Mouse (Mus musculus): ENCODE results near the gene Gm20388. TPM values are rescaled to one million over a fixed set of nuclear protein-coding genes. Genes with fewer than 3 reads are reported as not detected.

Gm20388 gene
- polyA plus RNA-seq, 1 experiment from 2014 or later = not detected

DNA sequence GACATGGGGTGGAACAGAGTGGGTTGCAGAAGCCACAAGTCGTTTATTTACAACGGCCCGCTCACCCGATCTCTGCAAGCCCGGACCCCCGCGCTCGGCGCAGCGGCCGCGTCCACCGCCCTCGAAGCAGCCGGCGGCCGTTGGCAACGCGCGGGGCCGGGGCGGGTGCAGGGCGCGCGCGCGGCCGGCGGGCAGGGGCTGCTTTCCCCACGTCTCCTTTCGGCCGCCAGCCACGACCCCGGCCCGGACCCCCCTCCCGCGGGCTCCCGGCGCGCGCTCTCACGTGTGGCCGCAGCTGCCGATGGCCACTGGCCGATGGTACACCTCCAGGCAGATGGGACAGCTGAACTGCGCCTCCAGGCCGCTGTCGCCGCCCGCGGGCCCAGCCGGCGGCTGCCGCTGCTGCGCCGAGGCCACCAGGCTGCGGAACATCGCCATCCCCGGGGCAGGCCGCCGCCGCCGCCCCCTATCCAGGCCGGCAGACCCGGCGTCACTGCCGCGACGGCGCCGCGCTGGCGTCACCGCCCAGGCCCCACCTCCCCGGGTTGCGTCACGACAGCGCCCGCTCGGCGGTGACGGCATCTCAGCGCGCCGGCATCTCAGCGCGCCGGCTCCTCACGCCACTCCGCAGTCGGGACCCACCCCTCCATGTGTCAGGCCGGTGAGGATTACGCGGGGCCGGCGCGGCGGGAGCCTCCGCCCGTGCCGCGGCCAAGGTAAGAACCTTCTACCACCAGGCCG is 2565.1 kb downstream of the Gm20388 start, which contains the start of the genes Rnf166 and Ctu2:
Gene Rnf166, minus strand, starts transcription at position 485 of the 741 bp plus-strand sequence.
Gene Ctu2, plus strand, starts transcription at position 564 of the 741 bp plus-strand sequence.
- peak; percentile 90 for ATAC-seq (ENCODE audit: insufficient number of reproducible peaks, insufficient read depth, low FRiP score, low read depth)
- Histone ChIP-seq H3K27ac (replicated peaks in 1 of 2; ENCODE audit: control insufficient read depth in 1 of 2, insufficient read depth in 1 of 2, low read depth in 2 of 2, low read length in 2 of 2) (peak within 1 kb of the TSS; percentile 28 to 91), H3K4me1 (ENCODE audit: control insufficient read depth in 2 of 2, insufficient read depth in 2 of 2, low read length in 2 of 2) (peaks cover 2 to 21% of the 10 kb centered on the region in 2 experiments; a peak in 3 of 4 replicates), H3K9me3 (ENCODE audit: control insufficient read depth, low read length) (no peaks in the 10 kb centered on the region), H3K9ac (ENCODE audit: low read length) (peak within 1 kb of the TSS; percentile 97), H3K4me2 (ENCODE audit: low read length) (peak within 1 kb of the TSS; percentile 87), H3K27me3 (ENCODE audit: control insufficient read depth, insufficient read depth, low read length) (no peaks in the 10 kb centered on the region), H3K36me3 (ENCODE audit: control insufficient read depth, insufficient read depth, low read length) (peaks cover 60% of the 10 kb centered on the region), H3K4me3 (ENCODE audit: control insufficient read depth in 1 of 2, insufficient read depth in 1 of 2, low read depth in 1 of 2, low read length in 2 of 2) (peak within 1 kb of the TSS; percentile 94 to 99)
- 1% methylated on average over 93 of the region's 103 CpGs for WGBS

GRCm38 (mm10) chr8:122482448-122482847 is 2571.8 kb downstream of the Gm20388 start:
- Histone ChIP-seq H3K4me2 (ENCODE audit: low read length) (no peak overlapping the region), H3K27me3 (ENCODE audit: control insufficient read depth, insufficient read depth, low read length) (no peaks in the 10 kb centered on the region), H3K36me3 (ENCODE audit: control insufficient read depth, insufficient read depth, low read length) (peaks cover 96% of the 10 kb centered on the region), H3K9ac (ENCODE audit: low read length) (no peak overlapping the region), H3K4me3 (ENCODE audit: control insufficient read depth in 1 of 2, insufficient read depth in 1 of 2, low read depth in 1 of 2, low read length in 2 of 2) (no peak overlapping the region), H3K27ac (replicated peaks in 1 of 2; ENCODE audit: control insufficient read depth in 1 of 2, insufficient read depth in 1 of 2, low read depth in 2 of 2, low read length in 2 of 2) (no peak overlapping the region), H3K9me3 (ENCODE audit: control insufficient read depth, low read length) (no peaks in the 10 kb centered on the region), H3K4me1 (ENCODE audit: control insufficient read depth in 2 of 2, insufficient read depth in 2 of 2, low read length in 2 of 2) (no peaks in the 10 kb centered on the region)
- no peak for ATAC-seq (ENCODE audit: insufficient number of reproducible peaks, insufficient read depth, low FRiP score, low read depth)
- WGBS = 95% methylated on average over 8 of the region's 8 CpGs

DNA sequence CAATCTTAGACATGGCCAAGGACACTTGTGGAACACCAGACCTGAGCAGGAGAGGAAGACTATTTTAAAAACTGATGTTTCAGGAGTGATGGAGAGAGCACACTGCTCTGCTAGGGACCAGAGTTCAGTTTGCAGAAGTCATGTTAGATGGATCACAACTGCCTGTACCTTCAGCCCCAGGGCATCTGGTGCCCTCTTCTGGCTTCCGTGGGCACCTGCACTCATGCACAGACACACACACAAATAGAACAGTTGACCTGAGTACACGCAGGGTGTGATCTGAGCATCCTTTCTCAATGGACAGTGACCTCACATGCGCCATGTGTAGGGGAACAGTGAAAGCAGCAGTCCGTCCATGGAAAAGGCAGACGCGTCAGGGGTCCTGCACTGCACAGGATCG is 2573.2 kb downstream of the Gm20388 start:
- no peak overlapping the region for H3K9ac ChIP-seq (ENCODE audit: low read length)
- WGBS = 94% methylated on average over 7 of the region's 7 CpGs
- no peaks in the 10 kb centered on the region for H3K9me3 ChIP-seq (ENCODE audit: control insufficient read depth, low read length)
- peaks cover 96% of the 10 kb centered on the region for H3K36me3 ChIP-seq (ENCODE audit: control insufficient read depth, insufficient read depth, low read length)
- H3K27me3 ChIP-seq (ENCODE audit: control insufficient read depth, insufficient read depth, low read length) = no peaks in the 10 kb centered on the region
- no peak for ATAC-seq (ENCODE audit: insufficient number of reproducible peaks, insufficient read depth, low FRiP score, low read depth)
- no peak overlapping the region for H3K27ac ChIP-seq (replicated peaks in 1 of 2; ENCODE audit: control insufficient read depth in 1 of 2, insufficient read depth in 1 of 2, low read depth in 2 of 2, low read length in 2 of 2)
- H3K4me3 ChIP-seq (ENCODE audit: control insufficient read depth in 1 of 2, insufficient read depth in 1 of 2, low read depth in 1 of 2, low read length in 2 of 2) = no peak overlapping the region
- no peaks in the 10 kb centered on the region for H3K4me1 ChIP-seq (ENCODE audit: control insufficient read depth in 2 of 2, insufficient read depth in 2 of 2, low read length in 2 of 2)
- H3K4me2 ChIP-seq (ENCODE audit: low read length) = no peak overlapping the region

GRCm38 (mm10) chr8:122484831-122485230 is 2574.2 kb downstream of the Gm20388 start:
- WGBS = 87% methylated on average over 12 of the region's 12 CpGs
- no peaks in the 10 kb centered on the region for H3K27me3 ChIP-seq (ENCODE audit: control insufficient read depth, insufficient read depth, low read length)
- H3K4me3 ChIP-seq (ENCODE audit: control insufficient read depth in 1 of 2, insufficient read depth in 1 of 2, low read depth in 1 of 2, low read length in 2 of 2) = no peak overlapping the region
- no peak overlapping the region for H3K9ac ChIP-seq (ENCODE audit: low read length)
- H3K4me1 ChIP-seq (ENCODE audit: control insufficient read depth in 2 of 2, insufficient read depth in 2 of 2, low read length in 2 of 2) = no peaks in the 10 kb centered on the region
- H3K36me3 ChIP-seq (ENCODE audit: control insufficient read depth, insufficient read depth, low read length) = peaks cover 96% of the 10 kb centered on the region
- no peak for ATAC-seq (ENCODE audit: insufficient number of reproducible peaks, insufficient read depth, low FRiP score, low read depth)
- no peak overlapping the region for H3K4me2 ChIP-seq (ENCODE audit: low read length)
- no peaks in the 10 kb centered on the region for H3K9me3 ChIP-seq (ENCODE audit: control insufficient read depth, low read length)
- H3K27ac ChIP-seq (replicated peaks in 1 of 2; ENCODE audit: control insufficient read depth in 1 of 2, insufficient read depth in 1 of 2, low read depth in 2 of 2, low read length in 2 of 2) = no peak overlapping the region

DNA sequence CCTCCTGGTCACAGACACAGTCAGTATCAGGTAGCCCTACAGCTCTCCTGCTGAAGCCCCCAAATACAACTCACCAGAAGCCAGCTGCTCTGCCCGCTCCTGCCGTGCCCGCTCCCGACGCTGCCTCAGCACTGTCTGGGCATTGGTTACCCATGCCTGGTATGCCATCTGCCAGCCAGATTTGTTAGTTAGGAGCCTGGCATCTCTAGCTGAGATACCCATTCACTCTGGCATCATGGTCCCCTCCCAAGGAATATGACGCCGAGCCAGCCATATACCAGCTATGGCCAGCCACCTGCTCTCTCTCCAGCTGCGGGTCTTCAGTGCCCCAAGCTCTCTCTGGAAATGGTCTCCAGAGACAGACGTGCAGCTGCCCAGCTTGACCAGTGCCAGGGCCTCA is 2577.7 kb downstream of the Gm20388 start:
- Histone ChIP-seq H3K4me3 (ENCODE audit: control insufficient read depth in 1 of 2, insufficient read depth in 1 of 2, low read depth in 1 of 2, low read length in 2 of 2) (no peak overlapping the region), H3K27ac (replicated peaks in 1 of 2; ENCODE audit: control insufficient read depth in 1 of 2, insufficient read depth in 1 of 2, low read depth in 2 of 2, low read length in 2 of 2) (no peak overlapping the region), H3K9ac (ENCODE audit: low read length) (no peak overlapping the region), H3K9me3 (ENCODE audit: control insufficient read depth, low read length) (no peaks in the 10 kb centered on the region), H3K27me3 (ENCODE audit: control insufficient read depth, insufficient read depth, low read length) (no peaks in the 10 kb centered on the region), H3K4me2 (ENCODE audit: low read length) (no peak overlapping the region), H3K4me1 (ENCODE audit: control insufficient read depth in 2 of 2, insufficient read depth in 2 of 2, low read length in 2 of 2) (no peaks in the 10 kb centered on the region), H3K36me3 (ENCODE audit: control insufficient read depth, insufficient read depth, low read length) (peaks cover 97% of the 10 kb centered on the region)
- WGBS = 96% methylated on average over 9 of the region's 9 CpGs
- ATAC-seq (ENCODE audit: insufficient number of reproducible peaks, insufficient read depth, low FRiP score, low read depth) = no peak

- WGBS = 81% methylated on average over 12 of the region's 12 CpGs
- ATAC-seq (ENCODE audit: insufficient number of reproducible peaks, insufficient read depth, low FRiP score, low read depth) = peak; percentile 12; the same call in 1 of the 2 replicates
These were observed 2586.5 kb downstream of the Gm20388 start for GRCm38 (mm10) chr8:122497016-122497734.

GRCm38 (mm10) chr8:122497912-122498311 is 2587.3 kb downstream of the Gm20388 start:
- no peaks in the 10 kb centered on the region for H3K4me1 ChIP-seq (ENCODE audit: control insufficient read depth in 2 of 2, insufficient read depth in 2 of 2, low read length in 2 of 2)
- H3K9ac ChIP-seq (ENCODE audit: low read length) = no peak overlapping the region
- H3K27me3 ChIP-seq (ENCODE audit: control insufficient read depth, insufficient read depth, low read length) = no peaks in the 10 kb centered on the region
- H3K4me3 ChIP-seq (ENCODE audit: control insufficient read depth in 1 of 2, insufficient read depth in 1 of 2, low read depth in 1 of 2, low read length in 2 of 2) = no peak overlapping the region
- ATAC-seq (ENCODE audit: insufficient number of reproducible peaks, insufficient read depth, low FRiP score, low read depth) = no peak
- H3K9me3 ChIP-seq (ENCODE audit: control insufficient read depth, low read length) = no peaks in the 10 kb centered on the region
- WGBS = 70% methylated on average over 17 of the region's 17 CpGs
- H3K4me2 ChIP-seq (ENCODE audit: low read length) = no peak overlapping the region
- peak overlapping the region in 1 of 2 experiments; percentile 17; a peak in 1 of 4 replicates for H3K27ac ChIP-seq (replicated peaks in 1 of 2; ENCODE audit: control insufficient read depth in 1 of 2, insufficient read depth in 1 of 2, low read depth in 2 of 2, low read length in 2 of 2)
- peaks cover 90% of the 10 kb centered on the region for H3K36me3 ChIP-seq (ENCODE audit: control insufficient read depth, insufficient read depth, low read length)

More at GRCm38 (mm10) chr8:122497016-122497734, 2586.5 kb downstream of the Gm20388 start:
- Histone ChIP-seq H3K27me3 (ENCODE audit: control insufficient read depth, insufficient read depth, low read length) (no peaks in the 10 kb centered on the region), H3K4me2 (ENCODE audit: low read length) (no peak overlapping the region), H3K4me3 (ENCODE audit: control insufficient read depth in 1 of 2, insufficient read depth in 1 of 2, low read depth in 1 of 2, low read length in 2 of 2) (no peak overlapping the region), H3K9ac (ENCODE audit: low read length) (no peak overlapping the region), H3K4me1 (ENCODE audit: control insufficient read depth in 2 of 2, insufficient read depth in 2 of 2, low read length in 2 of 2) (no peaks in the 10 kb centered on the region), H3K9me3 (ENCODE audit: control insufficient read depth, low read length) (no peaks in the 10 kb centered on the region), H3K27ac (replicated peaks in 1 of 2; ENCODE audit: control insufficient read depth in 1 of 2, insufficient read depth in 1 of 2, low read depth in 2 of 2, low read length in 2 of 2) (peak overlapping the region; percentile 17 to 39; a peak in 2 of 4 replicates), H3K36me3 (ENCODE audit: control insufficient read depth, insufficient read depth, low read length) (peaks cover 90% of the 10 kb centered on the region)

Measured in heart, embryonic 14.5 days (tissue).